Mouse (Mus musculus) ES-CJ7 (cell line): ENCODE data around the gene Oxt.
A peak's percentile ranks its signal among the peaks of the same experiment; 100 is the strongest.

Experiments used
- DNase-seq: peaks from one replicate; pipeline ENCODE4 v3.0.0; 2011; ENCODE audit warnings: low read depth, low spot score

Gene Oxt

GRCm38 (mm10) chr2:130578148-130578547 lies 2.2 kb downstream of the Oxt start:
- peak; percentile 60 for DNase-seq

GRCm38 (mm10) chr2:130579791-130580190 lies 3.8 kb downstream of the Oxt start:
- DNase-seq: peak; percentile 37

- no peak for DNase-seq
Measured at GRCm38 (mm10) chr2:130581201-130581600, 5.2 kb downstream of the Oxt start.

GRCm38 (mm10) chr2:130582552-130582951 lies 6.6 kb downstream of the Oxt start, which contains the start of gene Avp:
Gene Avp, minus strand, starts transcription at chr2:130582554.
- no peak for DNase-seq

DNA sequence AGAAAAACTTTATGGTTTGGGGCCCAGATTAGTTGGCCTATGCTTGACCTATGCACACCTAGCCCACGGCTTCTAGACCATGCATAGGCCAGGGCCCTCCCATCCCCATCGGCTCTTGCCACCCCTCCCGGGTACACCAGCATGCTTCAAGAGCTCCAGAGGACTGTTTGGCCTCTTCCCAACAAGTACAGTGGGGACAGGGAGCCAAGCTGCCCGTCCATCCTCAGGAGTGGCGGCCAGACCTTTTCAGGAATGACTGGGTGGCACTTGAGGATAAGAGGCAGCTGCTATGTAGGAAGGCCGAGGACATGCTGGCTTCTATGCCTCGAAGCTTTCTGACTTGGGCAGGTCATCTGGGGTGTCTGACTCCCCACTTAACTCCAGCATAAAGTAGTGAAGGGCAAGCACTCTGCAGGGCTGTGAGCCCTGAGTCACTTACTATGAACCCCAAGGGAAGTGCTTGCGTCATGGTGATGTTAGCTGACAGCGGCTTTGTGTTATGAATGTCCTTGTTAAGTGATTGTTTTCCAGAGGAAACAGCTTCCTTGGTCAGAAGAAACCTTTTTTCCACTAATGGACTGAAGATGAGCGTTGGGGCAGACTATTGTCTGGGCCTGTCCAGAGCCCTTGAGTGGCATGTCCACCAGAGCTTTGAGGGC lies 8.1 kb downstream of the Oxt start:
- no peak for DNase-seq

DNA sequence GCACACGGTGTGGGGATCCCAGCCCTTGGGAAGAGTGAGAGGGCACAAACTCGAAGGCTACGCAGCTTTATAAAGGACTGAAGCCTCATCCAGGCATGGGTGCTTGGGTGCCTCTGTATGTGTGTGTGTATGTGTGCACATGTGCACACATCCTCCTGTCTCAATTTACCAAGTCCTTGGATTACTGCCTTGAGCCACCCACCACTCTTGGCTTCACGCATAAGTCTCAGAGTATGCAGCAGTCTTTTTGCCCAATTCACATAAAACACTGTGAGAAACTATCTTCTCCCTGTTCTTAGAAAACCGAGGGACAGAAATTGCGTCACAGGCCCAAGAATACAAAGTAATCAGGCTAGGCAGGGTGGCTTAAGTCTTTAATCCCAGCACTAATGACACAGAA lies 10.0 kb downstream of the Oxt start:
- DNase-seq: no peak

DNA sequence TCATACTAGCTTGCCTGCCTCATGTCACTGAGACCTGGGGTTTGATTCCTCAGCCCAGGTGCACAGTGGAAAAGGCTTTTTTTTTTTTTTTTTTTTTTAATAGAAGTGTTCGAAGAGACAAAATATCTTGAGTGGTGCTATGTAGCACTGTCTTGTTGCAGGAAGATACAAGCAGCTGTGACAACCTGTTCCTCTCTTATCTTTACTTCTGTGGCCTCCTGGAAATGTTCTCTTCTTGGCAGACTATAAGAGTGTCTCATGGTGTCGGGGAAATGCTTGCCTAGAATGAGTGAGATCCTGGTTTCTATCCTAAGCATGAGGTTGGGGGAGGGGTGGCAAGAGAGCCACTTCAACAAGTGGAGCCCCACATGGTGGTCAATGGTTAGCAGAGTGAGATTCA lies 12.4 kb downstream of the Oxt start:
- no peak for DNase-seq

DNA sequence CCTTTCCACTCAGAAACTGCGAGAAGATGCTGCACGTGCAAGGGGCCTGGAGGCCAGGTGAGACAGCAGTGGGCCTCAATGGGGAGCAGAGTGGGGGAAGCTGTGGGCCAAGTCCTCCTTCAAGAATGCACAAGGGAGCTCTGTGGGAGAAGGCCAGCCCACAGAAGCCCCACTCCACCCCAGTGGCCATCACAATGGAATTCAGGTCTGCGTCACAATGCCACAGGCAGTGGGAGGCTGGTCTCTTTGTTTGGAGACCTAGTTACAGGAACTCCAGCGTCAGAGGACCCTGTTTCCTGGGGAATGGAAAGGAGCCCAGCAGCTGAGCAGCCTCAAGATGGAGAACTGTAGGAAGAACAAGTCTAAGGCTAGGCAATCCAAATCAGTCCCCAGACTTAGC lies 13.2 kb downstream of the Oxt start:
- peak; percentile 28 for DNase-seq

GRCm38 (mm10) chr2:130589761-130590160 lies 13.8 kb downstream of the Oxt start:
- DNase-seq: no peak

- DNase-seq: no peak
Measured at GRCm38 (mm10) chr2:130591016-130591415, 15.0 kb downstream of the Oxt start.

- DNase-seq: no peak
Measured at GRCm38 (mm10) chr2:130595596-130595995, 19.6 kb downstream of the Oxt start.

- DNase-seq: peak; percentile 51
Measured at GRCm38 (mm10) chr2:130597601-130598010, 21.6 kb downstream of the Oxt start.

DNA sequence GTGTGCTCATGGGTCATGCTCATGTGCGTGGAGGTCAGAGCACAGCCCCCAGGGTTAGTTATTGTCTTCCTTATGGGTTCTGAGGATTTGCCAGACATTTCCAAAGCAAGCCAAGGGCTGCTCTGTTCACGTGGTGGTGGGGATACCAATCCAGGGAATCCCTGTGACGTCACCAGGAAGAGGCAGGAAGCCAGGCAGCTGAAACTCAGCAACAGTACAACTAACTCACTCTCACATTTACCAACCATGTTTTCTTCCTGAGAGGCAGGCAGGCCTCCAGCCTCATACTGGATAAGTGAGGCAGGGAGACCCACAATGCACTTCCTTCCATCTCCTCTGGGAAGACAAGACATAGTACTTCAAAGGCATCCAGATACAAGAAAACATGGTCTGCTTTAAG lies 22.4 kb downstream of the Oxt start:
- no peak for DNase-seq

DNA sequence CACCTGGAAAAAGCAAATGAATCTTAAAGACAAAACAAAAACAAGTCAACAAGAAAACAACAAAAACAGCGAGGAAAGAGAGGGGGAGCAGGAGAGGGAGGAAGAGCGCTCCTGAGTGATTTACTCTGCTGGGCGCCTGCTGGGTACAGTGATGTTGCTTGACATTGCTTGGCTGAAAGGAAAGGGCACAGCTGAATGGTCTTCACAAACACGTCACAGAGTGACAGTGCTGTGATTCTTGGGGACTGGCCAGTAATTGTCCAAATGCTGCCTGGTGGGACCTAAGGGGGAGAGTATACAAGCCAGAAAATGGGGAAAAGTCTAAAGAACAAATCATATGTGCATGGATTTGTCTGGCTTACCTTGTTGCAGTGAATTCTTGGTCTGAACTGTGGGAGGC lies 26.2 kb downstream of the Oxt start:
- no peak for DNase-seq

- DNase-seq: peak; percentile 64
Measured at GRCm38 (mm10) chr2:130613091-130613490, 37.1 kb downstream of the Oxt start.

GRCm38 (mm10) chr2:130618972-130619371 lies 43.0 kb downstream of the Oxt start:
- no peak for DNase-seq
